1 mouse cellular context compared by ENCODE assay signal in the genomic region with DNA sequence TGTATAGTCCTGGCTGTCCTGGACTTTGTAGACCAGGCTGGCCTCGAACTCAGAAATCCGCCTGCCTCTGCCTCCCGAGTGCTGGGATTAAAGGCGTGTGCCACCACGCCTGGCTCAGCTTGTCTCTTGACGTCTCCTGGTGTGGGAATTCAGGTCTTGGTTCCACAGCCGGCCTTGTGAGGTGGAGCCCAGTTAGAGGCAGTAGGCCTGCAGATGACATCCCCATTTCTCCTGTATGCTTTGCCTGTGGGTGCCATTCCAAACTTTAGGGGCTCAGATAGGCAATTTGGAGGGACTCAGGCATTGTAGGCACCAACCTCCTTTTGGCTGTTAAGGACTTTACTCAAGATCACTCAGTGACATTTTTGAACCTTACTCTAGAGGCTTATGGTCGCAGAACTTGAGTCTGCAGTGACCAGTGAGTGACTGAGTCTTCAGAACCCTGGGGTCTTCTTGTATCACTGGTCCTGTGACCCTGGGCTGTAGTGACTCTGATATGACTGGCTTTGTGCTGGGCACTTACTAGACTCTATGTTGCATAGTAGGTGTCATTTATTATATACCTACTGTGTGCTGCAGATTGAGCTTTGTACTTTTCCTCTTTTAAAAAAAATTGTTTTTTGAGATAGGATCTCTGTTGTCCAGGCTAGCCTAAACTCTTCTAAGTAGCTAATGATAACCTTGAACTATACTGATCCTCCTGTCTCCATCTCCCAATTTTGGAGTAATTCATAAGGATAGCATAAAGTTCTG.
TF ChIP-seq lines count a peak whose summit lies in the region.

No protein-coding gene starts in this region.

TF ChIP-seq in CH12.LX, 34 proteins besides CTCF, POLR2A, EP300 and RAD21:
- TF ChIP-seq NELFE (IDR thresholded peaks at IDR 0.05; ENCODE audit: low read depth, low read length) (no peak), MAFK (IDR thresholded peaks at IDR 0.05; ENCODE audit: insufficient replicate concordance, low read length) (no peak), MEF2A (IDR thresholded peaks at IDR 0.05; ENCODE audit: borderline replicate concordance, low read depth, low read length) (0 out of 2 replicates have a peak, but pooled peaks have one; percentile 2), ZKSCAN1 (IDR thresholded peaks at IDR 0.05; ENCODE audit: borderline replicate concordance, low read depth, low read length) (peak; percentile 91), SIN3A (IDR thresholded peaks at IDR 0.05; ENCODE audit: low read length) (peak; percentile 7; the same call in 1 of the 2 replicates), JUND (conservative IDR thresholded peaks at IDR 0.05; ENCODE audit: low read depth, low read length) (0 out of 2 replicates have a peak, but pooled peaks have one; percentile 1)
